Mouse (Mus musculus) bone marrow macrophage, adult 2 months (primary cell): ENCODE measurements at regions not wholly inside any gene's neighbourhood (a gene's known extent, or its start where the extent isn't known, plus 50 kb on each side); places are given as distances from the start of the nearest gene placed in this dataset.

Experiments used
- CTCF ChIP-seq: IDR thresholded peaks from 2 replicates; pipeline ENCODE4 v1.5.1; 2012; ENCODE audit warnings: low read depth, mild to moderate bottlenecking, low read length, moderate library complexity
- POLR2A ChIP-seq: IDR thresholded peaks from 2 replicates; pipeline ENCODE4 v1.6.1; 2012; ENCODE audit warnings: mild to moderate bottlenecking, low read depth, low read length, borderline replicate concordance

DNA sequence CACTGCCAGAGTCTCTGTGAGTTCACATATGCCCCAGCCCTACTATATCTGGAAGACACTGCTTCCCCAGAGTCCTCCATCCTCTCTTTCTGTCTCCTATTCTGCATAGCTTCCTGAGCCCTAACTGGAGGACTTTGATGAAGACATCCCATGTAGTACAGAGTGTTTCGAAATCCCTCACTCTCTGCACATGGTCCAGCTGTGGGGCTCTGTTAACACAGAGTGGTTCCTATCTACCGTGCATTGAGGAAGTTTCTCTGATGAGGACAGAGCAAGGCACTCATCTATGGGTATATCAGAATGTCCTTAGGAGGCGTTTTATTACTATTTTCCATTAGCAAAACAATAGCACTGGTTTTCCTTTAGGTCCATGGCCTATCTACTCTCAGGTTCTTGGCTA is 117.7 kb downstream of the Kcnrg start:
- no peak for TF ChIP-seq CTCF
- no peak for TF ChIP-seq POLR2A
